Mouse (Mus musculus): Measurements from ENCODE around the gene Sel1l3. TPM values are rescaled to one million over a fixed set of nuclear protein-coding genes. Genes with fewer than 3 reads are reported as not detected.

The Sel1l3 gene
- total and polyA plus RNA-seq, 3 experiments, result 0.01 TPM; not detected in 2

GRCm38 (mm10) chr5:53106125-53106524 lies 107.6 kb downstream of the Sel1l3 start:
- Histone ChIP-seq H3K27me3 (ENCODE audit: control insufficient read depth in 1 of 2, insufficient read depth in 2 of 2, low read length in 2 of 2) (no peaks in the 10 kb centered on the region), H3K4me1 (ENCODE audit: control insufficient read depth in 1 of 2, insufficient read depth in 2 of 2, low read length in 2 of 2) (no peaks in the 10 kb centered on the region), H3K9me3 (replicated peaks; ENCODE audit: insufficient read depth, low read length) (no peaks in the 10 kb centered on the region), H3K36me3 (ENCODE audit: control insufficient read depth in 1 of 2, insufficient read depth in 2 of 2, low read length in 2 of 2) (no peaks in the 10 kb centered on the region), H3K27ac (ENCODE audit: control insufficient read depth, low read depth, low read length) (no peak overlapping the region), H3K4me3 (ENCODE audit: control insufficient read depth in 1 of 2, insufficient read depth in 1 of 2, low read depth in 2 of 2, low read length in 2 of 2) (no peak overlapping the region), H3K79me2 (ENCODE audit: control insufficient read depth, insufficient read depth, low read length, poor library complexity) (no peaks in the 10 kb centered on the region), H3K9ac (ENCODE audit: control insufficient read depth, low read depth, low read length, poor library complexity, severe bottlenecking) (no peak overlapping the region)
- TF ChIP-seq CHD1 (IDR thresholded peaks at IDR 0.05; ENCODE audit: low read depth, low read length) (no peak), CHD2 (IDR thresholded peaks at IDR 0.05; ENCODE audit: low read length) (no peak), E2F4 (IDR thresholded peaks at IDR 0.05; ENCODE audit: borderline replicate concordance, low read depth, low read length) (no peak), MAZ (IDR thresholded peaks at IDR 0.05; ENCODE audit: low read depth, low read length) (no peak), SIN3A (IDR thresholded peaks at IDR 0.05; ENCODE audit: low read length) (no peak), MAX (IDR thresholded peaks at IDR 0.05; ENCODE audit: low read length) (no peak), EP300 (IDR thresholded peaks at IDR 0.05; ENCODE audit: low read depth in 1 of 2, low read length in 2 of 2) (no peak)
- DNase-seq (ENCODE audit: low read depth, low spot score), result no peak

GRCm38 (mm10) chr5:53105716-53106115 lies 108.0 kb downstream of the Sel1l3 start:
- Histone ChIP-seq H3K27ac (ENCODE audit: control insufficient read depth, low read depth, low read length) (no peak overlapping the region), H3K4me1 (ENCODE audit: control insufficient read depth in 1 of 2, insufficient read depth in 2 of 2, low read length in 2 of 2) (no peaks in the 10 kb centered on the region), H3K9ac (ENCODE audit: control insufficient read depth, low read depth, low read length, poor library complexity, severe bottlenecking) (no peak overlapping the region), H3K27me3 (ENCODE audit: control insufficient read depth in 1 of 2, insufficient read depth in 2 of 2, low read length in 2 of 2) (no peaks in the 10 kb centered on the region), H3K9me3 (replicated peaks; ENCODE audit: insufficient read depth, low read length) (no peaks in the 10 kb centered on the region), H3K79me2 (ENCODE audit: control insufficient read depth, insufficient read depth, low read length, poor library complexity) (no peaks in the 10 kb centered on the region), H3K36me3 (ENCODE audit: control insufficient read depth in 1 of 2, insufficient read depth in 2 of 2, low read length in 2 of 2) (no peaks in the 10 kb centered on the region), H3K4me3 (ENCODE audit: control insufficient read depth in 1 of 2, insufficient read depth in 1 of 2, low read depth in 2 of 2, low read length in 2 of 2) (no peak overlapping the region)
- TF ChIP-seq MAFK (IDR thresholded peaks at IDR 0.05; ENCODE audit: borderline replicate concordance, low read depth, low read length) (no peak), MYC (IDR thresholded peaks at IDR 0.05; ENCODE audit: low read depth, low read length) (no peak), SMC3 (IDR thresholded peaks at IDR 0.05; ENCODE audit: low read depth, low read length) (no peak), USF2 (IDR thresholded peaks at IDR 0.05; ENCODE audit: borderline replicate concordance in 1 of 2, insufficient read depth in 1 of 2, low read depth in 1 of 2, low read length in 2 of 2) (no peak), ELF1 (IDR thresholded peaks at IDR 0.05; ENCODE audit: low read depth, low read length) (no peak), ZMIZ1 (IDR thresholded peaks at IDR 0.05; ENCODE audit: low read depth, low read length) (no peak), MEF2A (IDR thresholded peaks at IDR 0.05; ENCODE audit: extremely low read depth, insufficient replicate concordance, low read depth, low read length, poor library complexity, severe bottlenecking) (no peak), POLR2AphosphoS5 (IDR thresholded peaks at IDR 0.05; ENCODE audit: borderline replicate concordance, low read depth, low read length) (no peak), ETS1 (IDR thresholded peaks at IDR 0.05; ENCODE audit: low read depth, low read length) (no peak), ZC3H11A (IDR thresholded peaks at IDR 0.05; ENCODE audit: low read depth, low read length) (no peak), ZNF384 (IDR thresholded peaks at IDR 0.05; ENCODE audit: low read depth, low read length) (no peak), USF1 (IDR thresholded peaks at IDR 0.05; ENCODE audit: low read depth, low read length) (no peak), RCOR1 (IDR thresholded peaks at IDR 0.05; ENCODE audit: low read depth, low read length) (no peak), CTCF (IDR thresholded peaks at IDR 0.05 in 2 of 3, conservative IDR thresholded peaks at IDR 0.05 in 1 of 3; ENCODE audit: control insufficient read depth in 1 of 3, insufficient read depth in 1 of 3, low read depth in 2 of 3, low read length in 3 of 3, poor library complexity in 1 of 3, severe bottlenecking in 1 of 3) (no peak), MXI1 (IDR thresholded peaks at IDR 0.05; ENCODE audit: low read depth, low read length) (no peak), MAZ (IDR thresholded peaks at IDR 0.05; ENCODE audit: low read depth, low read length) (no peak), JUND (IDR thresholded peaks at IDR 0.05; ENCODE audit: low read depth, low read length) (no peak), E2F4 (IDR thresholded peaks at IDR 0.05; ENCODE audit: borderline replicate concordance, low read depth, low read length) (no peak), GATA1 (IDR thresholded peaks at IDR 0.05; ENCODE audit: low read depth, low read length) (no peak)
- DNase-seq (ENCODE audit: low read depth, low spot score), result no peak

Measured in MEL (cell line).